19 mouse cellular contexts compared by ENCODE assay signal in the genomic region with DNA sequence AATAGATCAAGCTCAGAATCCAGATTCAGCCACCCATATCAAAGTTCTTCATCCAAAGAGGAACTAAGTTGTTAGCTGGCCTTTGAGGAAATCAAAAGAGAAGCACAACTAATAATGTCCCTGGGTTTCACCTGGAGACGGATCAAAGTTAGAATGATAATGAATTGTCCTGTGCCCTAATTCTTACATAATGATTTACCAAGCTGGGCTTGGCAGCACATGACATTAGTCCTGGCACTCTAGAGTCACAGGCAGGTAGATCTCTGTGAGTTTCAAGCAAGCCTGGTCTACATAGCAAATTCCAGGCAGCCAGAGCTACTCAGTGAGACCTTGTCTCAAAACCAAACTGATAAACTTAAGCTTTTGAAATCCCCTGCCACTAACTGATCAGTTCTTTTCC.
"Had no signal": no experiment of that assay in that cellular context is flagged by ENCODE, and none has a peak within 500 bp of the region (broad histone marks: within the 10 kb centered on the region; RNA-seq: fewer than 3 reads in every experiment).

No protein-coding gene starts in this region.

- H3K4me1 ChIP-seq: neural tube, embryonic 13.5 days; stomach, embryonic 15.5 days had no signal

- H3K4me3 ChIP-seq: midbrain, embryonic 10.5 days; myocyte; neural tube, embryonic 13.5 days; neural tube, embryonic 15.5 days; stomach, embryonic 15.5 days had no signal

- H3K36me3 ChIP-seq: midbrain, embryonic 10.5 days; neural tube, embryonic 13.5 days; neural tube, embryonic 15.5 days; stomach, embryonic 15.5 days had no signal

- H3K9me3 ChIP-seq: midbrain, embryonic 10.5 days; neural tube, embryonic 13.5 days; neural tube, embryonic 15.5 days; stomach, embryonic 15.5 days had no signal

- H3K4me2 ChIP-seq: lung, embryonic 14.5 days; neural tube, embryonic 13.5 days; neural tube, embryonic 15.5 days; stomach, embryonic 15.5 days had no signal

- DNase-seq: lung, adult 18-20 months; lung, postnatal 10 days; lung, postnatal 4 days; midbrain, embryonic 14.5 days; retina, postnatal 1 day; right cerebral cortex, adult 18-20 months; right cerebral cortex, postnatal 25 days; right cerebral cortex, postnatal 4 days; thymus, adult 2 months; thymus, postnatal 14 days; thymus, postnatal 36 days had no signal

- H3K27me3 ChIP-seq: stomach, embryonic 15.5 days had no signal

- ATAC-seq: midbrain, embryonic 16.5 days had no signal

- H3K27ac ChIP-seq: midbrain, embryonic 10.5 days; neural tube, embryonic 13.5 days; neural tube, embryonic 15.5 days; stomach, embryonic 15.5 days; stomach, postnatal 0 days had no signal

- H3K9ac ChIP-seq: lung, embryonic 14.5 days; neural tube, embryonic 13.5 days; neural tube, embryonic 15.5 days; stomach, embryonic 15.5 days had no signal
